Mouse (Mus musculus): ENCODE measurements at regions not wholly inside any gene's neighbourhood (a gene's known extent, or its start where the extent isn't known, plus 50 kb on each side); places are given as distances from the start of the nearest gene placed in this dataset.

- Histone ChIP-seq H3K9me3 (replicated peaks) (no peaks in the 10 kb centered on the region), H3K9ac (no peak overlapping the region), H3K36me3 (no peaks in the 10 kb centered on the region), H3K4me3 (replicated peaks) (no peak overlapping the region), H3K4me2 (replicated peaks) (no peak overlapping the region), H3K27ac (replicated peaks) (no peak overlapping the region), H3K27me3 (no peaks in the 10 kb centered on the region), H3K4me1 (no peaks in the 10 kb centered on the region)
- ATAC-seq (ENCODE audit: insufficient number of reproducible peaks, low FRiP score, low TSS enrichment, low read depth) = no peak
- 67% methylated on average over 2 of the region's 2 CpGs for WGBS
Measured at GRCm38 (mm10) chr11:19493089-19493756, 431.0 kb upstream of the Spred2 start.

- H3K9ac ChIP-seq = no peak overlapping the region
- H3K4me3 ChIP-seq (replicated peaks) = no peak overlapping the region
- H3K27ac ChIP-seq (replicated peaks) = no peak overlapping the region
- no peak overlapping the region for H3K4me2 ChIP-seq (replicated peaks)
- no peaks in the 10 kb centered on the region for H3K36me3 ChIP-seq
- no peaks in the 10 kb centered on the region for H3K9me3 ChIP-seq (replicated peaks)
- ATAC-seq (ENCODE audit: insufficient number of reproducible peaks, low FRiP score, low TSS enrichment, low read depth) = no peak
- no peaks in the 10 kb centered on the region for H3K27me3 ChIP-seq
- no peaks in the 10 kb centered on the region for H3K4me1 ChIP-seq
- whole genome bisulfite sequencing = 84% methylated on average over 3 of the region's 3 CpGs
Measured at GRCm38 (mm10) chr11:19521721-19522120, 402.5 kb upstream of the Spred2 start.

DNA sequence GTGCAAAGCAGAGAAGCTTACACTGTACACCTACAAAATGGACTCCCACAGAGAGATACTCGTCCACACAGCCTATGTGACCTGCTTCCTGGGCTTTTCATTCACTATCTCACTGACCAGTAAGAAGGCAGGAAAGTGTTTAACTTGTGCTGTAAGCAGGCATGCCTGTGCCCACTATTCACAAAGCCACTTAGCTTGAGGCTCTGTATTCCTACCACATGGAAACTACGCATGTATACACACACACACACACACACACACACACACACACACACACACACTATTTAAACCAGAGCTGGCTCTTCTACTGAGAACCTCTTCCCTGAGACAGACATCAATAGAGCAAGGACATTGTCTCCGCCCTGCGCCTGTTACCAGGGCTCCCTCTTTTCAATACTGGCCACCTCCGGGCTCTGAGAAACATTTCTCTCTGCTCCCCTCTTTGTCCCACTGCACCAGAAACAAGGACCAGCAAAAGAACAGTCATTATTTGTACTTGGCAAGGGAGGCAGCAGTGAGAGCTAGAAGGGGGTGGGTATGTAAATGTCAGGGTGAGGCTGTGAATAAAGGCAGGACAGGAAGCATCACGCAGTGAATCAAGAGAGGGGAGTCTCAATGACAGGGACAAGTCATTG is 400.2 kb upstream of the Spred2 start:
- Histone ChIP-seq H3K36me3 (no peaks in the 10 kb centered on the region), H3K27me3 (no peaks in the 10 kb centered on the region), H3K9ac (no peak overlapping the region), H3K4me3 (replicated peaks) (no peak overlapping the region), H3K4me1 (peaks cover 2% of the 10 kb centered on the region; the same call in 1 of the 2 replicates), H3K9me3 (replicated peaks) (no peaks in the 10 kb centered on the region), H3K4me2 (replicated peaks) (no peak overlapping the region), H3K27ac (replicated peaks) (no peak overlapping the region)
- WGBS = 61% methylated on average over 6 of the region's 6 CpGs
- no peak for ATAC-seq (ENCODE audit: insufficient number of reproducible peaks, low FRiP score, low TSS enrichment, low read depth)

DNA sequence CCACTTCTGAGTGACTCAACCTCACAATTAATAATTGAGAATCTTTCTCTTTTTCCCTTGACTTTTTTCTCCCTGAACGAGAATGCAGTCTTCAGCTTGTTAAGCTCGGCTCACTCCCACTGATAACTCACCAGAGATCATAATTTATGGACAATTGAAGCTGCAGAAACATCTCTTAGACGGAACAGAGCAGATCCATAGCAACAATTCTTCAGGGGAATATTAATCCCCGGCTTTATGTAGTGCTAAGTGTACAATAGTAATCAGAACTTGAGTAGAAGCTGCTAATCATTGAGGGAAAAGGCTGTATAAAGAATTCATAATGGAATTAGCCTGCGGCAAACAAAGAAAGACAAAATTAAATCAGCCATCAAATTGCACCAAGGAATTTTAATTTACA is 395.0 kb upstream of the Spred2 start:
- H3K9ac ChIP-seq = no peak overlapping the region
- H3K4me1 ChIP-seq = peaks cover 24% of the 10 kb centered on the region
- H3K9me3 ChIP-seq (replicated peaks) = no peaks in the 10 kb centered on the region
- WGBS = 38% methylated on average over 5 of the region's 5 CpGs
- H3K36me3 ChIP-seq = no peaks in the 10 kb centered on the region
- no peak overlapping the region for H3K4me3 ChIP-seq (replicated peaks)
- H3K27me3 ChIP-seq = no peaks in the 10 kb centered on the region
- ATAC-seq (ENCODE audit: insufficient number of reproducible peaks, low FRiP score, low TSS enrichment, low read depth) = no peak
- no peak overlapping the region for H3K4me2 ChIP-seq (replicated peaks)
- no peak overlapping the region for H3K27ac ChIP-seq (replicated peaks)

DNA sequence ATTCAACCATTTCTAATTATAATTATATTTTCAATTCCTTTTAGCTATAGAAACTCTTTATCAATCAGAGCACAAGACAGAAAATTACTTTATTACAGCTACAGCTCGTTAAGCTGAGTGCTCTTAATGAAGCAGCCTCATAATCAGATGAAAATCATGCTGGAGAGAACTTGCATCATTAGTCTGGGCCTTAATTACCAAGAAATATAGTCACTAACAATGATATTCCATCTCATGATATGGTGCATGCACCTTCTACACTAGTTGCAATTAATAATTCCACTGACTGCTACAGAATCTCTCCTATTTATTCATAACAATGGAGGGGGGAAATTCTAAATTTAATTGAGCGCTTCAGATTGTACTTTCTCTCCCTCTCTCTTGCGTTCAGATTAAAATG is 393.5 kb upstream of the Spred2 start:
- Histone ChIP-seq H3K9me3 (replicated peaks) (no peaks in the 10 kb centered on the region), H3K9ac (no peak overlapping the region), H3K27ac (replicated peaks) (no peak overlapping the region), H3K36me3 (no peaks in the 10 kb centered on the region), H3K4me3 (replicated peaks) (no peak overlapping the region), H3K27me3 (no peaks in the 10 kb centered on the region), H3K4me2 (replicated peaks) (no peak overlapping the region), H3K4me1 (peaks cover 24% of the 10 kb centered on the region)
- ATAC-seq (ENCODE audit: insufficient number of reproducible peaks, low FRiP score, low TSS enrichment, low read depth) = no peak
- WGBS = 77% methylated on average over 3 of the region's 3 CpGs

GRCm38 (mm10) chr11:19531255-19532003 is 392.7 kb upstream of the Spred2 start:
- 0 out of 2 replicates have a peak overlapping the region, but pooled peaks have one; percentile 22 for H3K27ac ChIP-seq (replicated peaks)
- H3K4me3 ChIP-seq (replicated peaks) = no peak overlapping the region
- 43% methylated on average over 20 of the region's 20 CpGs for whole genome bisulfite sequencing
- H3K36me3 ChIP-seq = no peaks in the 10 kb centered on the region
- H3K4me1 ChIP-seq = peaks cover 24% of the 10 kb centered on the region
- H3K4me2 ChIP-seq (replicated peaks) = no peak overlapping the region
- H3K9ac ChIP-seq = no peak overlapping the region
- no peak for ATAC-seq (ENCODE audit: insufficient number of reproducible peaks, low FRiP score, low TSS enrichment, low read depth)
- H3K9me3 ChIP-seq (replicated peaks) = no peaks in the 10 kb centered on the region
- no peaks in the 10 kb centered on the region for H3K27me3 ChIP-seq

- no peak for ATAC-seq (ENCODE audit: insufficient number of reproducible peaks, low FRiP score, low TSS enrichment, low read depth)
- peaks cover 24% of the 10 kb centered on the region for H3K4me1 ChIP-seq
- H3K9ac ChIP-seq = no peak overlapping the region
- H3K36me3 ChIP-seq = no peaks in the 10 kb centered on the region
- H3K27me3 ChIP-seq = no peaks in the 10 kb centered on the region
- H3K9me3 ChIP-seq (replicated peaks) = no peaks in the 10 kb centered on the region
- H3K4me3 ChIP-seq (replicated peaks) = no peak overlapping the region
- H3K27ac ChIP-seq (replicated peaks) = no peak overlapping the region
- 78% methylated on average over 7 of the region's 7 CpGs for WGBS
- H3K4me2 ChIP-seq (replicated peaks) = no peak overlapping the region
Measured at GRCm38 (mm10) chr11:19532867-19533266, 391.3 kb upstream of the Spred2 start.

DNA sequence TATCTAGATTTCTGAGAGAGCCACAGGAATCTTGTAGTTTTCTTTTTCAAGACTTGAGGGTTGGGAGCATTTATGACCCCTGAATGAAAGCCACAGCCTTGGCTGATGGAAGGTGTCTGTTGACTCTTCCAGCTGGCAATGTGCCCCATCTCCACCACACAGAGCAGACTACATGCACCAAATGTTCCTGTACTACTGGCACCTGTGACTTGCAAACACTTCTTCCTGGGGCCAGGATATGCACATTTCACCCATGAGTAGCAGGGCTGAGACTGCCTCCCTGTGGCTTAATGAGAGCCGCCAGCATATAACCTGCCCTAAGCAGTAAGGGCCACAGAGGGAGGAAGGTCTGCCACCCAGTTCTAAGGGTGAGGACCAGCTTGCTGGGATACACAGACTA is 390.5 kb upstream of the Spred2 start:
- ATAC-seq (ENCODE audit: insufficient number of reproducible peaks, low FRiP score, low TSS enrichment, low read depth) = no peak
- Histone ChIP-seq H3K4me2 (replicated peaks) (no peak overlapping the region), H3K4me1 (peaks cover 24% of the 10 kb centered on the region), H3K4me3 (replicated peaks) (no peak overlapping the region), H3K9ac (no peak overlapping the region), H3K9me3 (replicated peaks) (no peaks in the 10 kb centered on the region), H3K27me3 (no peaks in the 10 kb centered on the region), H3K36me3 (no peaks in the 10 kb centered on the region), H3K27ac (replicated peaks) (no peak overlapping the region)
- 74% methylated on average over 1 of the region's 1 CpGs for WGBS

DNA sequence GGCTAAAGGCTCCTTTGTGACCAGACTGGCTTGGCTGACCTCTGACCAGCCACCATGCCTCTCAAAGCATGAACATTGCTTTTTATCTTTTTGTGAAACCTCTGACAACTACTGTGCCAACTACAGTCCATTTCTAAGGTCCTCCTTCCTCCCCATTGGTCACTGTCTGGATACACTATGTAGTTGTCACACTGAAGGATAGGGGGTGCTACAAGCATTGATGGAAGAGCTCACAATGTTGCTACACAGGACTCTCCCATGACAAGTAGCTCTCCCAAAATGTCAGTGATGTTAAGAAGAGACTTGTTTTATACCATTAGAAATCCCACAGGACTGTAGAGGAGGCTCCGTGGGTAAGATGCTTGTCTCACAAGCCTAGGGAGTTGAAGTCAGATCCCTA is 389.0 kb upstream of the Spred2 start:
- Histone ChIP-seq H3K36me3 (no peaks in the 10 kb centered on the region), H3K27me3 (no peaks in the 10 kb centered on the region), H3K4me3 (replicated peaks) (no peak overlapping the region), H3K4me2 (replicated peaks) (no peak overlapping the region), H3K9ac (no peak overlapping the region), H3K9me3 (replicated peaks) (no peaks in the 10 kb centered on the region), H3K4me1 (peaks cover 19% of the 10 kb centered on the region), H3K27ac (replicated peaks) (no peak overlapping the region)
- no peak for ATAC-seq (ENCODE audit: insufficient number of reproducible peaks, low FRiP score, low TSS enrichment, low read depth)
- 73% methylated on average over 1 of the region's 1 CpGs for WGBS

DNA sequence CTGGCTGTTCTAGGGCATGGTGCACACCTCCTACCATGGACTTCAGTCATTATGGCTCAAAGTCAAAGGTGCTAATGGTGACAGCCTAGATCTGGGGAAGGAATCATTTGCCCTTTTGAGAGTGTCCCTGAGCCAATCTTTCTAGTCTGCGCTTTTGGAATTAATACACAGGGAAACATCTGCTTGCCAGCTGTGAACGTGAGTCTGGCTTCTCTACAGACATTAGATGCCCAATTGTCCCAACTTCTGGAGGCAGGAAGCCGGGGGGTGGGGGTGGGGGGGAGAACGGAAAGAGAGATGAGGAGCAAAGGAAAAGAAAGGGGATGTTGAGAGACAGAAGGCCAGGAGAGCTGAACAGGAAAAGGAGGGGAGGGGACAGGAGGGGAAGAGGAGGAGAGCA is 377.9 kb upstream of the Spred2 start:
- ATAC-seq (ENCODE audit: insufficient number of reproducible peaks, low FRiP score, low TSS enrichment, low read depth) = no peak
- no peak overlapping the region for H3K9ac ChIP-seq
- no peak overlapping the region for H3K4me2 ChIP-seq (replicated peaks)
- no peaks in the 10 kb centered on the region for H3K27me3 ChIP-seq
- H3K4me3 ChIP-seq (replicated peaks) = no peak overlapping the region
- no peaks in the 10 kb centered on the region for H3K36me3 ChIP-seq
- H3K27ac ChIP-seq (replicated peaks) = no peak overlapping the region
- no peaks in the 10 kb centered on the region for H3K9me3 ChIP-seq (replicated peaks)
- 31% methylated on average over 4 of the region's 4 CpGs for WGBS
- H3K4me1 ChIP-seq = no peaks in the 10 kb centered on the region

DNA sequence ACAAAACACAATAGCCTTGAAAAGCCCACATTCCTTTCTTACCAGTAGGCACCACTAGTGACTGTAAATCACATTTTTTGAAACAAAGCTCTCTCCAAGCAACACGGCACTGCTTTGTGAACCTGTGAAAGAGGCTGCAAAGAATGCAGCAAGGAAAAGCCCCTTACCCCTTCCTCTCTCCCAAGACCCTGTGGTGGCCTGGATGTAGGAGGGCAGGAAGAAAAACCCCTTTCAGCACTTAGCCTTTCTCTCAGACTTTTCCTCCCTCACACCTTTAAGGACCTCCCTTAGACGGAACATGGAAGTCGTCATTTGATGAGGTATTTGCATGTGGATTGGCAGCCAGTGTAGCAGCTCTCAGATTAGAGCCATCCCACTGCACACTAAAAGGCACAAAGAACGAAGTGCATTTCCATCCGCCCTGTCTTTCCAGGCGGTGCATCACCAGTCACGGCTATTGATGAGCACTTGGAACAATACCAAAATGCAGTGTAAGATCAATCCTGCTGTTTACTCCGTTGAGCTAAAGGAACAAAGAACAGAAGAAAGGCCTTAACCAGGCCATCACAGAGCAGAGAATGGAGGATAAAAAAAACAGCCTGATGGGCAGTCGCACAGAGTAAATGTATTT is 369.7 kb upstream of the Spred2 start:
- 42% methylated on average over 9 of the region's 9 CpGs for WGBS
- Histone ChIP-seq H3K27me3 (no peaks in the 10 kb centered on the region; the same call in 1 of the 2 replicates), H3K27ac (replicated peaks) (no peak overlapping the region), H3K9ac (no peak overlapping the region), H3K9me3 (replicated peaks) (no peaks in the 10 kb centered on the region), H3K4me3 (replicated peaks) (no peak overlapping the region), H3K4me1 (0 out of 2 replicates have a peak, but pooled peaks cover 2% of the 10 kb centered on the region), H3K4me2 (replicated peaks) (no peak overlapping the region), H3K36me3 (no peaks in the 10 kb centered on the region)
- no peak for ATAC-seq (ENCODE audit: insufficient number of reproducible peaks, low FRiP score, low TSS enrichment, low read depth)
